Mouse (Mus musculus) cerebellum, adult 11 months (tissue): ENCODE results near the gene Cog7.

Source experiments
- DNase-seq: peaks from one replicate; pipeline ENCODE4 v3.0.0; 2022

The Cog7 gene

GRCm38 (mm10) chr7:121981307-121981871 is at the start of gene Cog7:
Gene Cog7, minus strand, starts transcription at chr7:121981711.
- peak; percentile 87 for DNase-seq

DNA sequence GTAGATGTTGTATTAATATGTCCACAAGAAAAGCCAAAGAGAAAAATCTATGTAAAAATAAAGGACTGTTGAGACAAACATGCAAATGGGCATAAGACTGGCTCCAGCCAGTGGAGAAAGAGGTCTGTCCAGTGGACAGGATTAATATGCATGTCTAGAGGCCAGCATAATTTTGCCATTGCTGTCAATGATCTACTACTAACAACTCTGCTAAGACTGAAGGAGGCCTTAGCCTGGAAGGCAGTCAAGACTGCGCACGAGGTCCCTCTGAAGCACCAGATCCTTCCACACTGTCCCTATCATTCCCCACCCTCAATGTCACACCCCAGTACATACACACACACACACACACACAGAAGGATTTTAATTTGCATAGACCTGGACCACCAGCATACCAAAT is 40.6 kb upstream of the Cog7 start:
- DNase-seq = no peak

DNA sequence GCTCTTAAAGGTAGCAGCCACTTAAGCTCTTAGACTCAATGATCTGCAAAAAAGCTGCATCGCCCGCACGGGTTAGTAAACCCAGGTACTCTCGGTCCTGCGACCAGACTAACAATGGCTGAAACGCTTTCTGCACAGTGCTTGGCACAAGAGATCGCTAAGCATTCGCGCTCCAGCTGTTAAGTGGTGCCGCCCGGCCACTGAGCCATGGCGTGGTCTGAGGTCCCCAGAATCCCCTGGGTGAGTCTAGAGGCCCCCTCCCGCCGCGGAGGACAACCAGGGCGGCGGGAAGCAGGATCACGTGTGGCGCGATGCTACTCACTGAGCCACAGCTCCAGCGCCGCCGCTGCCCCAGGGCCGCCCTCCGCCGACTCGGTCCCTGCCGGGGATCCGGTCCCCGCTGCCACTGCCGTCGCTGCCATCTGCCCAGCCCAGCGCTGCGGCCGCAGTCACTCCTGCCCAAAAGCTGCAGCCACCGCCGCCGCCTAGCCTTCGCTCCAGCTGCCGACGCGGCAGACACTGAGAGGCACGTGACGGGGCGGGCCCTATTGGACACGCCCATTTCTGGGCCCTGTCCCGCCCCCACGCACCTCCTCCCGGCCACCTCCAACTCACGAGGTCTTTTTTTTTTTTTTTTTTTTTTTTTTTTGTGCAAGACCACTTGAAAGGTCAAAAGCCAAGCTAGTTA is 39.3 kb upstream of the Cog7 start, which contains the start of gene Gga2:
Gene Gga2 (minus strand): TSS at position 556 of the 688 bp plus-strand sequence.
- peak; percentile 86 for DNase-seq

DNA sequence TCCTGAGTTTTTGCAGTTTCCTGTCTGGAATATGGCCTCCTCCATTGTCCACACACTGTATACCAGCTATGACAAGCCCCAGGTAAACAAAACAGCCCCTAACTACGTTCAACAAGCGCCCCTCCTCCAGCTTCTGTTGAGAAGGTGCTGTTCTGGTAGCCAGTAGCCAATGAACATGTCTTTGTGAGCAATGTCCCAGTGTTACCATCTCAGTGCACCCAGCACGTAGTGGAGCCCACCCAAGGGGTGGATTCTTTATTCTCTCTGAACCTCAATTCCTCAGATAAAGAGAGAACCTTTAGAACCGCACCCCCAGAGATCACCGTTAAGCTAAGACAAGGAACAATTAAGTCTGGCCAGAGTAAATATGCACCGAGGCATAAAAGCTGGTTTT is 38.8 kb upstream of the Cog7 start:
- no peak for DNase-seq

GRCm38 (mm10) chr7:122018978-122019377 is 37.5 kb upstream of the Cog7 start:
- DNase-seq = no peak

DNA sequence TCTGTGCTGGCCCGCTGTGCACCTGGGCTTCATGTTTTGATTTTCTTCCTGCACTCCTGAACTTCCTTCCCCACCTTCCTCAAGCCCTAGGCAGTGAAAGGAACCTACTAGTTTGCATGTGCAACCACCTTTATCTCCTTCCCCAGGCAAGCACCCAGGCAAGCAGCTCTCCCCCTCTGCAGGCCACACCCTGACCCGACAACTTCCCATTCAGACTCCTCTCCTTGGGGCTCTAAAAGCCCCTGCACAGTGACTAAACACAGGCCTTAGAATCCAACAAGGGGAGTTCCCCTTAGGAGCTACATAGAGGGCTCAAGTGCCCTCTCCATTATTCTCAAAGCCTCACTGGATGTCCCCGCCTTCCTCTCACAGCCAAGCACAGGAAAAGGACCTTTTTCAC is 36.7 kb upstream of the Cog7 start:
- DNase-seq = no peak

GRCm38 (mm10) chr7:122015734-122016133 is 34.2 kb upstream of the Cog7 start:
- no peak for DNase-seq

DNA sequence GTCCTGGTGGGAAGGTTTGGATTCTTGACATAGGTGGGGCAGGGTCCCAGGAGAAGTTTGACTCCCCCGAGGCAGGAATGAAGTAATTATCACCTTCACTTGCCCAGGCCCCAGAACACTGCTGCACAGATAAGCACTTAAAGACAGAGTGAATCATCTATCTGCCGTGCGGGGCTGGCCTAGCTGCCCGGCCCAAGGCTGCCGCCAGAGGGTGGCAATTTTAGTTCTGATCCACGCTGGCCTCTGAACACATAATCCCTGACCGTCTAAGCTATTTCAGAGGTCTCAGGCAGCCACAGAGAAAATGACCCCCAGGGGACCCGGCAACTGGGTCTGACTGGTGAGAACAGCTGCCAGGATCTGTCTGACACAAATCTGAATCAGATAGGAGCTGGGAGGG is 33.6 kb upstream of the Cog7 start:
- no peak for DNase-seq

GRCm38 (mm10) chr7:122012949-122013348 is 31.4 kb upstream of the Cog7 start:
- no peak for DNase-seq

DNA sequence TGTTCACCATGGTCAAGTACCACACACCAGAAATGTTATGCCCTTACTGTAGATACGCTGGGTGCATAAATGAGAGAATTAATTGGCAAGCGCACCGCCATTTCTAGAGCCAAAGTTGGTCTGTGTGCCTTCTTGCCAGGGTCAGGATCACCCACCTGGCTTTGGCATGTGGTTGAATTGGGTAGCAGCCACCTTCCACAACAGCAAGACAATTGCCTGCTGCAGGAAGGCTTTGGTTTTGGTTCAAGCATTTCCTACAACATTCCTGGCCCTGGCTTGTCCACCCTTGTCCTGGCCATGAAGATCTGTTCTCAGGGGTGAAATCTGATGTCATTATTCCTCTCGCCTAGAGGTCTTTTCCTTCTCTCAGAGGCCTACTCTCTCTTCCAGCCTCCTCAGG is 30.9 kb upstream of the Cog7 start:
- DNase-seq = no peak

- DNase-seq = no peak
These were observed 18.9 kb upstream of the Cog7 start for GRCm38 (mm10) chr7:122000396-122000795.

DNA sequence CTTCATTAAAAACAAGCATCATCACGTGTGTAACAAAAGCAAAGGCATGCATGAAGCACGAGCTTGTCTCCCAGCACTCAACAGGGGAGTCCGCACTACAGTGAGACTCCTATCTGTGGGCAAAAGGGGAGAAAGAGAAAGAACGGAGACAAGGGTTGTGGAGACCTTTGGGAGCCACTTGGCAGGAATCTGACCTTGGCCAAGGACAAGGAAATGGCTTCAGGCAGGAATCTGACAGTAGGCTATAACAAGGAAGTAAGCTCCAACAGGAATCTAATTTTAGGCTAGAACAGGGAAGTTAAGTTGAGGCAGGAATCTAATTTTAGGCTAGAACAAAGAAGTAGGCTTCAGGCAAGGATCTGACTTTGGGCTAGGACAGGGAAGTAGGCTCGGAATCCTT is 14.4 kb upstream of the Cog7 start:
- DNase-seq = no peak

- DNase-seq = peak; percentile 56
These were observed 6.5 kb downstream of the Cog7 start for GRCm38 (mm10) chr7:121975031-121975430.

DNA sequence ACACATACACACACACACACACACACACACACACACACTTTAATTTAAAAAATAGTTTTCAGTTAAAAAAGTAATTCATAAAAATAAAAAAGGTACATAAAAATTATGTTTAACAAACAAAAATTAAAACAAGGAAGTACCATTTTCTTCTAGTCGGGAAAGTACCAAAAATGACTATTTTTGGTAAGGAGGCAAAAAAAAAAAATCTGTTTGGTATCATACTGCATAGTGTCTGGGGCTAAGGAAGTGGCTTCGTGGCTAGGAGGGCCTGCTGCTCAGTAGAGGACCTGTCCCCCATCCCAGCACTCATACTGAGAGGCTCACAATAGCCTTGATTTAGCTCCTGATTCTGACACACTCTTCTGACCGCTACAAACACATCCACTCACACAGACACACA is 9.8 kb downstream of the Cog7 start:
- no peak for DNase-seq

GRCm38 (mm10) chr7:121970250-121970649 is 11.3 kb downstream of the Cog7 start:
- no peak for DNase-seq

DNA sequence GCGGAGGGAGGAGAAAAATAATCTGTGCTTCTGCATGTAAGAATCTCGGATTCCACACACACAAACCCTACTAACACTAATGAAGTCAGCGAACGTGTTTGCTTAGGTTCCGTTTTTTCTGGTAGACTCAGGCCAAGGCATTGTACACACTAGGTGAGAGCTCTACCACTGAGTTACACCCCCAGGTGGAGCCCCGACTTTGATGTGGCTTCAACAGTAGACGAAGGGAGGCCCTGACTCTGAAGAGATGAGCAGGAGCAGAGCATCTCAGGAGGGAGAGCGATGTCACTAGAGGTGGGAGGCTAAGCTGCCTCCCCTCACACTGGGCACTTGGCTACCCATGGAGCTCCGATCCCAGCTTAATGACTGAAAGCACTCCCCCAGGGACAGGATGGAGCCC is 12.7 kb downstream of the Cog7 start:
- no peak for DNase-seq

GRCm38 (mm10) chr7:121968242-121968641 is 13.3 kb downstream of the Cog7 start:
- no peak for DNase-seq

GRCm38 (mm10) chr7:121966169-121966568 is 15.3 kb downstream of the Cog7 start:
- DNase-seq = no peak

DNA sequence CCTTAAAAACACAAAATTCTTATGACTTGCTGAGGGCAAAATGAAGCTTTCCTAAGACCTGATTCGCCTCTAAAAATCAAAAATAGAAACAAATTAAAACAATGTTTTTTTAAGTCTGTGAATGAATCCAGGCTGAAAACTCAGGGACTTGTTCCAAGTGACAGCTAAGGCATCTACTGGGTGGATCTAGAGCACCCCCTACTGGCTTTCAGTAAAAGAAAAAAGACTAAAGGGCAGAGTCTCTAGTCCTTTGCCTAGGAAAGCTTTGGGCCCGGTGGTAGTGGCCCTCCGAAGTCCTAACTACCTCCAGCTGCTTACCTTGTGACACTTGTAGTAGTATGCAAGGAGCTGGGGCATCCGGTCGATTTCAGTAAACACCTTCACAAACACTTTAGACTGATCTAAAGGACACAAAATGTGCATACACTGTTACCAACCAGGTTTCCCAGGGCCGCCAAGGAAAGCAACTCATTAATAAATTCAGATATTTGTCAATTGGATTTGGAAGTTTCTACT is 17.6 kb downstream of the Cog7 start:
- DNase-seq = peak; percentile 60

GRCm38 (mm10) chr7:121962571-121962959 is 18.9 kb downstream of the Cog7 start:
- DNase-seq = no peak

- DNase-seq = no peak
These were observed 19.5 kb downstream of the Cog7 start for GRCm38 (mm10) chr7:121961913-121962570.

- DNase-seq = no peak
These were observed 25.7 kb downstream of the Cog7 start for GRCm38 (mm10) chr7:121955802-121956201.

GRCm38 (mm10) chr7:121954891-121955669 is 26.4 kb downstream of the Cog7 start:
- no peak for DNase-seq
